Mouse (Mus musculus) heart, adult 2 months (tissue): ENCODE measurements around the gene Hbq1a. TPM values are rescaled to one million over a fixed set of nuclear protein-coding genes. Genes with fewer than 3 reads are reported as not detected.
A peak's percentile ranks its signal among the peaks of the same experiment; 100 is the strongest.

Source experiments
- DNase-seq, 2 experiments: peaks; one replicate each; pipeline ENCODE4 v3.0.0; 2021
- H3K27ac ChIP-seq: fragments of 200-600 bp; 2 replicates; pipeline ENCODE4 v1.8.1; 2022
- H3K27me3 ChIP-seq: fragments of 200-500 bp; 2 replicates; pipeline ENCODE4 v1.6.1; 2012; ENCODE audit warnings: mild to moderate bottlenecking, low read length, inconsistent platforms, mixed read lengths; ENCODE audit not compliant: control insufficient read depth, insufficient read depth
- H3K36me3 ChIP-seq: fragments of 200-500 bp; 2 replicates; pipeline ENCODE4 v1.6.1; 2012; ENCODE audit warnings: low read length, inconsistent platforms; ENCODE audit not compliant: control insufficient read depth, insufficient read depth
- H3K4me1 ChIP-seq: fragments of 200-500 bp; 2 replicates; pipeline ENCODE4 v1.6.1; 2011; ENCODE audit warnings: low read length; ENCODE audit not compliant: control insufficient read depth, insufficient read depth
- H3K4me3 ChIP-seq: fragments of 200-600 bp; 2 replicates; pipeline ENCODE4 v1.8.1; 2022
- H3K79me2 ChIP-seq: fragments of 200-500 bp; replicated peaks from 2 replicates; pipeline ENCODE4 v1.6.1; 2012; ENCODE audit warnings: mild to moderate bottlenecking, inconsistent platforms, low read length, moderate library complexity, mixed read lengths; ENCODE audit not compliant: control insufficient read depth, insufficient read depth
- H3K9ac ChIP-seq: fragments of 200-500 bp; 2 replicates; pipeline ENCODE4 v1.6.1; 2012; ENCODE audit warnings: low read depth, mild to moderate bottlenecking, control low read depth, inconsistent platforms, low read length, mixed read lengths
- CTCF ChIP-seq: fragments of 200-600 bp; IDR thresholded peaks from 2 replicates; pipeline ENCODE4 v1.8.1; 2022; ENCODE audit warnings: antibody characterized with exemption, mild to moderate bottlenecking, moderate library complexity
- EP300 ChIP-seq: fragments of 200-500 bp; IDR thresholded peaks from 2 replicates; pipeline ENCODE4 v1.6.1; 2011; ENCODE audit warnings: low read depth, low read length, control low read depth; ENCODE audit not compliant: insufficient read depth
- POLR2A ChIP-seq: fragments of 200-500 bp; IDR thresholded peaks from 2 replicates; pipeline ENCODE4 v1.6.1; 2011; ENCODE audit warnings: mild to moderate bottlenecking, low read depth, low read length, control low read depth; ENCODE audit not compliant: insufficient read depth
- WGBS: fragments of 180-500 bp; shearing (Covaris S2); methylation state at CpG from one replicate; pipeline ENCODE4 v1.1.7; 2018; 5-methylcytosine and 5-hydroxymethylcytosine counted together
- intact Hi-C: fragments of 180-260 bp; cut with DNase I; formaldehyde crosslinking; loops from one replicate; pipeline ENCODE4 v1.15.1; 2025
- polyA plus RNA-seq: library from polyadenylated mRNA; depleted of rRNA; stranded (reverse); fragments of >200 nt; gene quantifications from 2 replicates; pipeline ENCODE4 v1.2.3, GENCODE M21; 2012
- total RNA-seq, 2 experiments: library from RNA; stranded (reverse); gene quantifications; 2 replicates each; pipeline ENCODE4 v1.2.3; 2021

Hbq1a gene
- total and polyA plus RNA-seq, 3 experiments = 4.4 to 7.0 TPM; not detected in 1

DNA sequence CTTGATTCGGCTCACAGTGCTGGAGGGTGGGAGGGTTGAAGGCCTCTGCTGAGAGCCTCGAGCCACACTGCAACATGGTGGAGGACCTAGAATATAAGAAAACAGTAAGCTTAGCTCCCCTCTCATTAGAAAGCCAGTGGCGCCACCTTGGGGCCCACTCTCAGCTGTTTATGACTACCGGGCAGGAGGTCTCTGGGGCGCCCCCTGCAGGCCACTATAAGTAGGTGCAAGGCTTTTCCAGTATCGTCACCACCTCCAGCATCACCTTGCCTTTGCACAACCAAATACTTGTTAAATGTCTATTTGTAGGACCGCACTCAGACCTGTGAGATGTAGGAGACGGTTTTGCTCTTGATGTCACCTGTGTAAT lies 21.3 kb downstream of the Hbq1a start:
- intact Hi-C loops = loop anchor here (10.0 kb wide), 2 partner anchors 106 to 136 kb away; no protein-coding TSS in a partner anchor
- Histone ChIP-seq H3K36me3 (no peaks in the 10 kb centered on the region), H3K79me2 (no peaks in the 10 kb centered on the region), H3K9ac (no peak overlapping the region), H3K4me3 (no peak overlapping the region), H3K27me3 (no peaks in the 10 kb centered on the region), H3K27ac (no peak overlapping the region), H3K4me1 (peaks cover 1% of the 10 kb centered on the region; the same call in 1 of the 2 replicates)
- TF ChIP-seq POLR2A (no peak), CTCF (peak; percentile 91)
- 34% methylated on average over 8 of the region's 8 CpGs for WGBS
- peak; percentile 49 to 64 for DNase-seq

DNA sequence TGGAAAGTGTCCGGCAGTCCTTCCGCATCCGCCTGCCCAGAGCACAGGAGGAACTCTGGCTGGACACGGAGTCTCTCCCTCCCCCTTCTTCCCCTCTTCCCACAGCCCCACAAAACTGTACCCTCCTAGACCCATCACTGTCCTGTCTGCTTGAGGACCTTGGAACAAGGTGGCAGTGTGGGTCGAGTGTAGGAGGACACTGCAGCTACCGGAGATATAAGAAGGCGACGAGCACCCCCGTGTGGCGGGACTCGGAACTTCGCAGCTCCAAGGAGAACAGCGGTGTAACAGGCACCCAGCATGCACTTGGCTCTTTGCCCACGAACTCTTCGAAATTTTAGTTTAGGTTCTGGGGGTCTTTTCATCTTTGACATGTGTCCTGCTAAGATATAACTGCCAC lies 24.7 kb downstream of the Hbq1a start:
- Histone ChIP-seq H3K79me2 (no peaks in the 10 kb centered on the region), H3K4me1 (peaks cover 1% of the 10 kb centered on the region; the same call in 1 of the 2 replicates), H3K27me3 (no peaks in the 10 kb centered on the region), H3K9ac (peak overlapping the region; percentile 53), H3K36me3 (no peaks in the 10 kb centered on the region), H3K4me3 (peak overlapping the region; percentile 27; the same call in 1 of the 2 replicates), H3K27ac (no peak overlapping the region)
- TF ChIP-seq EP300 (peak; percentile 80), CTCF (peak; percentile 96), POLR2A (no peak)
- intact Hi-C loops = loop anchor here (2.0 to 10.0 kb wide), 4 partner anchors 16 to 140 kb away; partner anchors contain the start of gene Hbq1a
- peak; percentile 85 to 91 for DNase-seq
- WGBS = 6% methylated on average over 15 of the region's 15 CpGs

DNA sequence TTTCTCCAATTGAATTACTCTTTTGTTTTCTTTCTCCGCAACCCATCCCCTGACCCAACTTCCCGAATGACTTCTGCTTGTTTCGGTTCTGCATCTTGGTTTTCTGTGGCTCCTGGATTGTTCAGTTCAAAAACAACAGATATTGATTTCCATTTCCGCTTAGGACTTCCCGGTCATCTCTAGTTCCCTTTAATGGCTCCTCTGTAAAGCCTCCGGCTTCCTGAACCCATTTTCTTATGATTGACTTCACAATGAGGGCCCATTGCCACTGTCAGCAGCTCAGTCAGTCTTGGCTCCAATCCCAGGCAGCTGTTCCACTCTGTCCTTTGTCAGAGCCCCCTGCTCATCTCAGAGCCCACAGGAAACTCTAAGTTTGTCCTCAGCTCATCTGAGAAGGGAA lies 31.2 kb downstream of the Hbq1a start:
- TF ChIP-seq CTCF (no peak), POLR2A (no peak), EP300 (no peak)
- intact Hi-C loops = no loop called here
- H3K9ac ChIP-seq = no peak overlapping the region
- H3K27ac ChIP-seq = no peak overlapping the region
- H3K79me2 ChIP-seq = no peaks in the 10 kb centered on the region
- H3K4me3 ChIP-seq = no peak overlapping the region
- peak in 1 of 2 experiments; percentile 49 for DNase-seq
- H3K36me3 ChIP-seq = no peaks in the 10 kb centered on the region
- 26% methylated on average over 6 of the region's 6 CpGs for WGBS
- no peaks in the 10 kb centered on the region for H3K27me3 ChIP-seq
- H3K4me1 ChIP-seq = peaks cover 5% of the 10 kb centered on the region

DNA sequence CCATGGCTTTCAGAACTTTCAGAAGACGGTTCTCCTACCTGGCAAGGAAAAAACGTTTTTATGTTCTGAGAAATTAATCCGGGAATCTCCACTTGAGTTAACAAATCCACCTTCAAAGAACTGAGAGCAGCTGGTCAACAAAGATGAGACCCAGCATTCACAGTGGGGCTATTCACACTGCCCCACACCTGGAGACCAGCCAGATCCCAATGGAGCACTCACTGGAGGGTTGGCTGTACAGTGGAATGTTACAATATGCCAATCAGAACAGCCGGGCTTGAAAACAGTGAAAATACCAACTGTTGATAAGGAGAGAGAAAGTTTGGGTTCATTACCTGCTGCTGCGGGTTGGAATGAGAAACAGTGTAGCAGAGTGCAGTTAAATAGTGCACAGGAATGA lies 32.0 kb downstream of the Hbq1a start:
- Histone ChIP-seq H3K4me1 (peaks cover 5% of the 10 kb centered on the region), H3K9ac (no peak overlapping the region), H3K79me2 (no peaks in the 10 kb centered on the region), H3K36me3 (no peaks in the 10 kb centered on the region), H3K27me3 (no peaks in the 10 kb centered on the region), H3K27ac (no peak overlapping the region), H3K4me3 (no peak overlapping the region)
- no peak for TF ChIP-seq CTCF
- no peak for TF ChIP-seq POLR2A
- TF ChIP-seq EP300 = no peak
- WGBS = 55% methylated on average over 5 of the region's 5 CpGs
- intact Hi-C loops = no loop called here
- no peak for DNase-seq

DNA sequence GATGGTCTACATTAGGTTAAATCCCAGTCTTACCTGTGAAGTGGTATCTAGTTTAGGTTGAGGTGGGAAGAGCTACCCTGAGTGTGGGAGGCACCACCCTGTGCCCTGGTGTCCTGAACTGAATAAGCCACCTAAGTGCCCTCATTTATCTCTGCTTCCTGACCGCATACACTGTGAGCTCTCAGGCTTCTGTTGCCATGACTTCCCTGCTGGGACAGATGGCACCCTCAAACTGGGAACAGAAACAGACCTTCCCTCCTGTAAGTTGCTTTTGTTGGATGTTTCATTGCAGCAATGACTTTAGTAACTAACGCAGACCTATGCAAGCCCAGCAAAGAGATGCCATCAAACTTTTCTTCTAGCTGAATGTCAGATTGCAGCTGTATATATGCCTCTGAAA lies 33.4 kb downstream of the Hbq1a start:
- H3K27ac ChIP-seq = no peak overlapping the region
- 78% methylated on average over 2 of the region's 2 CpGs for WGBS
- no peak overlapping the region for H3K4me3 ChIP-seq
- no peak for DNase-seq
- TF ChIP-seq EP300 (no peak), POLR2A (no peak), CTCF (no peak)
- no peak overlapping the region for H3K9ac ChIP-seq
- no peaks in the 10 kb centered on the region for H3K27me3 ChIP-seq
- intact Hi-C loops = no loop called here
- H3K4me1 ChIP-seq = peaks cover 5% of the 10 kb centered on the region
- H3K36me3 ChIP-seq = no peaks in the 10 kb centered on the region
- H3K79me2 ChIP-seq = no peaks in the 10 kb centered on the region

DNA sequence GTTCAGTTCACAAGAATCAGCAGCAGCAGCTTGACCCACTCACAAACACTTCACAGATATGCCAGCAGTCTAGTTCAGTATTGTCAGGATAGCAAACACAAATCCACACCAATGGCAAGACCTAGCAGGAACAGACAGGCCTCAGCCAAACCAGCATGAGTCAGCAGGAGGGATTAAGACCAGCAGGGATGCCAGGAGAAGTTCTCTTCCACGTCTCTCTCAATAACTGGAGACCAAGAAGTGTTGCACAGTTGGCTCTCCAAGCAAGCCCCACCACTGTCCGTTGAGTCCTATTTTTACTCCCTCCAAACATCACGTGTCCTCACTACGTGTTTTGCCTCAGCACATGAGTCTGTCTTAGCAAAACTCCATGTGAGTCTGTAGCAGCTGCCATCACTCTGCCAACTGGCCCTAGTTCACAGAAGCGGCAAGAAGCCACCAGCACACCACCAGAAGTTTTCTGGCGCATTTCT lies 36.6 kb downstream of the Hbq1a start:
- DNase-seq = no peak
- no peaks in the 10 kb centered on the region for H3K36me3 ChIP-seq
- 74% methylated on average over 6 of the region's 6 CpGs for WGBS
- peaks cover 10% of the 10 kb centered on the region for H3K4me1 ChIP-seq
- H3K4me3 ChIP-seq = no peak overlapping the region
- H3K9ac ChIP-seq = no peak overlapping the region
- no peaks in the 10 kb centered on the region for H3K79me2 ChIP-seq
- H3K27ac ChIP-seq = no peak overlapping the region
- TF ChIP-seq EP300 (0 out of 2 replicates have a peak, but pooled peaks have one; percentile 25), POLR2A (no peak), CTCF (no peak)
- no peaks in the 10 kb centered on the region for H3K27me3 ChIP-seq
- intact Hi-C loops = no loop called here

DNA sequence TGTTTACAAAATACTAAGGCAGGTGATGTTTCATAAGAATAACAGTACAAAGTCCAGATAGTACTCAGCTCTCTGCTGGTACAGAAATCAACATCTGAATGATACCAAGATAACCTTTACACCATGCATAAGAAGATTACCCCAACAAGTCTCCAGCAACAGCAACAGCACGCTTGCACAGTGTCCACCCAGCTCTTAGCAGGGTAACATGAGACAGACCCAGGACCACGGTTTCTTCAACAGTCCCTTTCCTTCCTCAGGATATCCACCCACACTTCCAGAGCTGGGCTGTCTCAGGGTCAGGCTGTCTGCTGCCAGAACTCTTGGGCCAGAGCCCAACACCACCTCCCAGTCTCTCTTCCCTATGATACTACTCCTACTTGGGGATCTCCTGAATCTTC lies 39.3 kb downstream of the Hbq1a start:
- H3K27me3 ChIP-seq = no peaks in the 10 kb centered on the region
- DNase-seq = peak; percentile 60 to 74
- H3K9ac ChIP-seq = no peak overlapping the region
- intact Hi-C loops = no loop called here
- H3K27ac ChIP-seq = no peak overlapping the region
- TF ChIP-seq POLR2A (no peak), EP300 (no peak), CTCF (no peak)
- H3K4me3 ChIP-seq = no peak overlapping the region
- H3K36me3 ChIP-seq = no peaks in the 10 kb centered on the region
- no peaks in the 10 kb centered on the region for H3K79me2 ChIP-seq
- WGBS = 29% methylated on average over 2 of the region's 2 CpGs
- peaks cover 11% of the 10 kb centered on the region for H3K4me1 ChIP-seq
